Mouse (Mus musculus): ENCODE data around the gene Add3. TPM values are rescaled to one million over a fixed set of nuclear protein-coding genes. Genes with fewer than 3 reads are reported as not detected.

The Add3 gene
- polyA plus RNA-seq (2012; rRNA removed): 12.8 and 14.4 TPM in 2 replicates

GRCm38 (mm10) chr19:53140044-53140803 is at the start of gene Add3:
Gene Add3, plus strand, starts transcription at chr19:53140443.

Other genes starting within 250 kb of the Add3 start
- 46.1 and 54.6 TPM in 2 replicates for gene Xpnpep1, start 100.2 kb upstream of the Add3 start, polyA plus RNA-seq (2012; rRNA removed)
- gene Mxi1, start 170.1 kb downstream of the Add3 start, polyA plus RNA-seq (2012; rRNA removed): 14.6 and 16.6 TPM in 2 replicates
- gene Gm10197, start 231.3 kb downstream of the Add3 start, polyA plus RNA-seq (2012; rRNA removed): not detected in 2 replicates

All from liver, embryonic 14 days (tissue).